ENCODE assay signal across 8 mouse cellular contexts in the genomic region with DNA sequence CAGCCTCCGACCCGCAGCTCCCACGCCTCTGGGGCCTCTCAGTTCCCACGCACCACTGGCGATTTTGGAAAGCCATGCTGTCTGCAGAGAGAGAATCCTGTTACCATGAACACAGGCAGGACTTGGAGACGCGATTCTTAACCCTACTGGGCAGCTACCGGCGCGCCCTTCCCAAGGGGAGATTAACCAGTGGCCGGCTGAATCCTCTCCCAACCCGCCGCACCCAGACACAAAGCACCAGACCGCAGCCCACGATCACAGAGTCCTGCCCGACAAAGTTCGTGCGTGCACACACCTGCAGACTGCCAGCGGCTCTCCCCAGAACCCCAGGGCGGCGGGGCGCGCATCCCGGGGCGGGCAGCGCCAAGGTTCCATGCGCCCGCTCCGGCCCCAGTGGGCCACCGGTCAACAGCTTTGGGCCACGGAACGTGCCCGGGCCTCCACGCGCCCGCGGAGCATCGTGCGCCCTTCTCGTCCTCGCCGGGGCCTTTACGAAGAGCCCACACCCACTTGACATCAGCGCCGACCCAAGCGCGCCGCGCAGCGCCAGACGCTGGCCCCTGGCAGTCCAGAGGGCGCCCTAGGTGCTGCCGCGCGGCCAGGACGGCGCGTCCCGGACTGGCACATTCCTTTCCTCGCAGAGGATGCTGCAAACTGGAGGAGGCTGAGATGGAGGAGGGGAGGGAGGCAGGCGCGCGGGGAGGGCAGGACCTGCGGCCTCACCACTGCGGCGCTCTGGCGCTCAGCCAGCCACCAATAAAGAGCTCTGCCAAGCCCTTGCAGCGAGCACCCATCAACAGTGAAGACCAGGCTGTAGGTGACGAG.
DNase-seq lines count a peak whose midpoint lies in the region.

No protein-coding gene starts in this region.

- DNase-seq in cerebellum, postnatal 10 days: peak; percentile 49 to 52
- DNase-seq in cerebellum, adult 9-11 months: no peak
- DNase-seq in adrenal gland, postnatal 25 days: peak; percentile 68
- DNase-seq in heart, adult 18-20 months: peak; percentile 55 to 59
- peak; percentile 84 for DNase-seq in kidney, adult 18-20 months
- DNase-seq in lung, adult 18-20 months: peak; percentile 20 to 52
- DNase-seq in retina, embryonic 14.5 days (ENCODE audit: low spot score): peak; percentile 50
- no peak for DNase-seq in natural killer cell, adult 2 months (ENCODE audit: low spot score in 2 of 2)

Comparison
In these comparisons a context has a peak if more than half of its experiments do, and no peak if none do; other contexts are left out.
1. DNase-seq: peak in cerebellum, postnatal 10 days (2 of 2), adrenal gland, postnatal 25 days (single experiment), heart, adult 18-20 months (2 of 2), kidney, adult 18-20 months (single experiment), lung, adult 18-20 months (2 of 2) and retina, embryonic 14.5 days (single experiment); none in cerebellum, adult 9-11 months (single experiment) and natural killer cell, adult 2 months (0 of 2).